Mouse (Mus musculus): ENCODE data around the gene Megf11.

The Megf11 gene

DNA sequence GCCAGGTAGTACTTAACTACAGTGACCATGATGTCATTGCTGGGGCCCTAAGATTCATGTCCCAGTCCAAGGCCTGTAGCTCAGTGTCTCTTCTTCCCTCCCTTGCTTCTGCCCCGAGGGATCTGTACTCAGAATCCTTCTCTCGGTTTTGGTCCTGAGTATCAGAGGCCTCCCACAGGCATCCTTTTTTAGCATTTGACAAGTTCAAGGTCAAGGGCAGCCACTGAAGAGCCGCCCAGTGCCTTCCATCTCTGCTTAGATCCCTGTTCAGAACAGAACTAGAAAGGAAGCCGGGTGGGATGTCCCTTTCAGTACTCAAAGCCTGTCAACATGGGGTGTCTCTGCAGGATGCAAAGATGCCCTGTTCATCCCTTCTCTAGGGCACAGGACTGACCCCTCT is 185.0 kb downstream of the Megf11 start:
- no peak for DNase-seq

DNA sequence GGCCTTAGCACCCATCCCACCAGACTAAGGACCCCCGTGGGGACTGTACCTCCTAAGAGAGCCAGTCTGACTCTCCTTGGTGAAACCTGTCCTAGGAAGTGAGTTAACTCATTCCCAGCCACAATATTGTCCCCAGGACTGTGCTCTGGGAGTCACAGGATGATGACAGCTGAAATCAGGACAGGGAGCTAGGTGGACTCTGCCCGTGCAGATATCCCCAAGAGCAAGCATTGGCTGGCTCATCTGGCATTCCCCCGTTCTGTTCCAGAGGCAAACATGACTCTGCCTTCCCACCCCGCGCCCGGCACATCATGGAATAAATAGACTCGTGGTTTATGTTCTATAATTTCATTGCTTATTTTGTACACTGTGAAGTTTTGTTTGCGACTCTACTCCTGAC is 185.7 kb downstream of the Megf11 start:
- DNase-seq: no peak

DNA sequence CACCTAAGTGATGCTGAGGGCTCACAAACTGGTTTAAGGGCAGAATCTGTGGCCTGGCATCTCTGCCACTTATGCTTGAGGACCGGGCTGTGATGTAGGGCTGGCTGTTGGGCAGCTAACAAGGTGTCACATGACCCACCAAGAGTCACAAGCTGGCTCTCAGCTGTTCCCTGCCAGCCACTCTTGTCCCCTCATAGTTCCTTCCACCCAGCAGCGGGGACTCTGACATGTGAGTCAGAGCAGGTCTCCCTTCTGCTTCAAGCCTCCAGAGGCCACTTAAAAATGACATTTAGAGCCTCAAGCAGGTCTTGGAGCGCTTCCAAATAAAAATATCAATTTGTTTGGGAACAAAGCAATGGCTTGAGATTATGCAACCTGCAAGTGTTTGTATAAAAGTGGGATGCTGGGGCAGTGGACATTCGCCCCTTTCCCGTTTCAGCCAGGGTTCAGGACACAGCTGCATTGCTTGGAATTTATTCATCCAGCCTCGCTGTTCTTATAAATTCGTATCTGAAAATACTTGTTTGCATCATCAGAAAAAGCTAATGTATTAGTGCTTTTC is 187.3 kb downstream of the Megf11 start:
- peak; percentile 15 to 40 for DNase-seq

DNA sequence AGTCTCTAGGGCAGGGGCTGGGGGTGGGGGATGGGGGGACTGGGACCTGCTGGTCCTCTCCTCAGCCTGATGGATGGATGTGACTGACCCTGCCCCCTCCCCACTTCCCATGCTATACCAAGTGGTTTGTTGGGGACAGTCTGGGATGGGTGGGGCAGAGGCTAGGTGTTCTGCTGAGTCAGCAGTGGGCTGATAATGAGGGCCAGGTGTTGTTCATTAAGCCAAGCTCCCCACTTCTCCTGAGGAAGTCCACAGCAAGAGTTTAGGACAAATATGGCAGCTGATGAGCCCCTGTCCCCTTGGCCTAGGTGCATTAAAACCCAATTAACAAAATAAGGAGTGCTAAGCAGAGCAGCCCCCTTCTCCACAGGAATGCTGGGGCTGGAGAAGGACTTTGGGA is 190.2 kb downstream of the Megf11 start:
- no peak for DNase-seq

DNA sequence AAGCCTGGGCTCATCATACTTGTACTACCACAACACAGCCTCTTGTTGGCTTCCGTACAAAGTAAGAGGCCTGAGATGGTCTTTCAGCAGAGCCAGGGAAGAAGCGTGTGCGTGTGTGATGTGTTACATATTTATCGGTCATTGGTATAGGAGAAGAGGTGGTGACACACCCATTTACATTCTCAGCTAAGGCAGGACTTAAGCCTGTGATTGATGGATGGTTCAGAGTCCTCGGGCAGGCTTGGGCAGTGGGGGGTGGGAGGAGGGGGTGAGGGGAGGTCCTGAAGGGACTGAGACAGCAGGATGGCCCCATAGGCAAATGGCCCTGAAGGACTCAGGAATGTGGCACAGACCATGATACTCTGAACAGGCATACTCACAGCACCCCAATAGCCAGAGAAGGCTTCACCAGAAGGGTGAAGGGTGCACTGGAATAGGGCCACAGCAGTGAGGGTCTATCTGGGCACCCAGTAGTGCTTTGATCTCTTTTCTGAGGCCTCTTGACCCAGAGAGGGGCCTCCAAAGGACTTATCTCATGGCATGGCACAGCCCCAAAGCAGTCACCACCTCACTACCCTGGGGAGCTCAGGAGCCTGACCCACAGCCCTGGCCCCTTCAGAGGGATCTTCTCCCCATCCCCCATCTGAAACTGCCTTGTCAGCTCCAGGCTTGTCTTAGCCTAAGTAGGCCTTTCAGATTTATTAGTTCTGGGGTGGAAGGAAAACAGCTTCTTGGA is 190.9 kb downstream of the Megf11 start:
- DNase-seq: no peak

DNA sequence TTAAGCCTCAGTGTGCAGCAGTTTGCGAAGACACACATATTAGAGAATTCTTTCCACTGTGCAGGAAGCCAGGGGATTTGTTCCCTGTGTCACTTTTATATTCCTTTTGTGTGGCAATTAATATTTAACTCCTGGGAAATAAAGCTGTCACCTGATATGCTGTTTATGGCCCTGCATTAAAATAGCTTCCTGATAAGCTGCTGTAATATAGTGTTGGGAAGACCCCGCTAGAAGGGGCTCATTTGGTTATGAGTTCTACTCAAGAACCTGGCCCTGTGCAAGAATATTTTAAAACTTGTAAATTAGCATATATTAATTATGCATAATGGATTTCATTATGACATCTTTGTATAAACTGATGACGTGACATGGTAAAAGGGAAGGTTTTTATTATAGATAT is 191.7 kb downstream of the Megf11 start:
- no peak for DNase-seq

DNA sequence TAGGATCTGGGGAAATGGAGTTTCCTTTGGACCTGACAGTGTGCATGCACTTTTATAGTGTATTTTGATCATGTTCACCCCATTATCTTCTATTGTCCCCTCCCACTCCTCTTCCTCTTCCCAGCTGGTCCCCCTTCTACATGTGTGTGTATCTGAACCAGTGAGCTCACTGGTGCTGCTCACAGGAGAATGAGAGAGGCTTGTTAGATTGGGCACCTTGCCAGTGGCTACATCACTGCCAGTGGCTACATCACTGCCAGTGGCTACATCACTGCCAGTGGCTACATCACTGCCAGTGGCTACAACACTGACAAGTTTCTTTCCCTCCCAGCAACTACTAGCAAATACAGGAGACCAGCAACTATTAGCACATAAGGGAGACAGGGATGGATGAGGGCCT is 192.6 kb downstream of the Megf11 start:
- peak; percentile 14 to 27 for DNase-seq

DNA sequence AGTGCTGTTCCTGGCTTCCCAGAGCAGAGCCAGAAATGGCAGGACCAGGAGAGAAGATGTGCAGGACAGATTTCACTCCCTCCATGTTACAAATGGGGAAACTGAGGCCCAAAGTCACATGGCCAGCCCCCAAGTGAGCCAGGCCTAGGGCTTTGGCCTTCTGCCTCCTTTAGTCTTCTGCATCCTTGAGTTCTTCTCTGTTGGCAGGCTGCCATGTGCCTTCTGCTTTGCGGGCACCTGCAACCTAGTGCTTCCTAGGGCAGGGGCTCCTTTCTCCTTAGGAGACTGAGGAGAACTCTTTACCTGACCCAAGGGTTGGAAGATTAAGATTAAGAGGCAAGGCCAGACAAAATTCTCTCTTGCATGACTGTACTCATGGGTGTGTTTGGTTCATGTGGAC is 193.9 kb downstream of the Megf11 start:
- DNase-seq: no peak

DNA sequence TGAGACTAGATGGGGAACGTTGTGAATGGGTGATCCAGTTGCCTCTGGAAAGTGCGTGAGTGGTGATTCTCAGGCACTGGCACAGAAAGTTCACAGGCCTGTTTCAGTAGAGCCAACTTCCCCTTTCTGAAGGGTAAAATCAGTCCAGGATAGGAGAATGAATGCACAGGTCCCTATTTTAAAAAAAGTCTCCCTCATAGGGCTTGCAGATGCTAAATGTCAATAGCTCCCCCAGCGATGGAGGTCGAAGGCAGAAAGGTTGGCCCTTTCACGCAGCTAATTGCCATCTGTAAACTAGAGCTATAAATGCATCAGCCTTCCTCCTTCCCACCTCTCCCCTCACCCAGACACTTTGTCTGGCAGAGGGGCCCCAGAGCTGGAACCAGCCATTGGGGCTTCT is 200.9 kb downstream of the Megf11 start:
- no peak for DNase-seq

DNA sequence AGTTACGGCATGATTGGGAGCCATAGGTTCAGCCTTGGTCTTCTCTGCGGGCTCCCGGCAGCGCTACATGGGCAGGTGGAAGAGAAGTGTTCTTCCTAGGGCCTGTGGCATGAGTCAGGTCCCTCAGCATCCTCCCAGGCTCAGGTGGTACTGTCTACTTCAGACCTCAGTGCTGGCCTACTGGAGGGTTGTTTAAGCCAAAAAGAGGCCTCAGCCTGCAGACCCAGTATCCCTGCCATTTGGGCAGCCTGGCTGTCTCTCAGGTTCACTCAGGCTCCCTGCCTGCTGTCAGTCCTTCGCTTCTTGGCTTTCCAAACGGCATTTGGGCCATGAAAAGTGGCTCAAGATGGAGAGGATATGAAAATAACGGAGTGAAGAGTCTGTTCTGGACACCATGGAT is 202.6 kb downstream of the Megf11 start:
- no peak for DNase-seq

DNA sequence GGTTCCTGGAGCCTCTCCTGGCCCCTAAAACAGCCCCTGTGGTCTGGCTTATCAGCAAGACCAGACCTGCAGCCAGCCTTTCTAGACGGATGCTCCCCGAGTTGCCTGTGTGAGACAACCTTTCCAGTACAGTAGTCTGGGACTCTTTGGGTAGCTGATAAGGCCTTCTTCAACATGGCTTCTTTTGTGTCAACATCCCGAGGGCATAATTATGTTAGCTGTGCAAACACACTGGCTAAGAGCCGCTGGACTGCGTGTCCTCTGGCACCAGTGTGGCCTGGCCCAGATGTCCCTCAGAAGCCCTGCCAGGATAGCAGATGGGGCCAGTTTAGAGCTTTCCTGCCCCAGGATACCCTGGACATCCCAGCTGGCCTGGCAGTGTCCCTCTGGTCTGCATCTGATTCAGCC is 205.2 kb downstream of the Megf11 start:
- DNase-seq: peak; percentile 15 to 67

DNA sequence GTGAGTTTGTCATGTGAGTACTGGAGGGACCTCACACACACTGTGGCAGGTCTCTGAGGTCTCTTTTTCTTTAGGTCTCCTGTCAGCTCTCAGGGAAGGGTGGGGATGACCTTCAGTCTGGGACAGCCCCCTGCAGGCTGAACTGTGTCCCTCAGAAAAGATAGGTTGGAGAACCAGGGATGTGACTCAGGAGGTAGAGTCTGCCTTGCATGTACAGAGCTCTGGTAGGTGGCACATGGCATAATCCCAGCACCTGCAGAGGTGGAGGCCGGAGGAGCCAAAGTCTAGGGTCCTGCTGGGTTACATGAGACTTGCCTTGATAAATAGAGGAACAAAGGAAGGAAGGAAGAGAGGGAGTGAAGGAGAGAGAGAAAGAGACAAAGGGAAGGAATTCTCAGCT is 206.0 kb downstream of the Megf11 start:
- no peak for DNase-seq

DNA sequence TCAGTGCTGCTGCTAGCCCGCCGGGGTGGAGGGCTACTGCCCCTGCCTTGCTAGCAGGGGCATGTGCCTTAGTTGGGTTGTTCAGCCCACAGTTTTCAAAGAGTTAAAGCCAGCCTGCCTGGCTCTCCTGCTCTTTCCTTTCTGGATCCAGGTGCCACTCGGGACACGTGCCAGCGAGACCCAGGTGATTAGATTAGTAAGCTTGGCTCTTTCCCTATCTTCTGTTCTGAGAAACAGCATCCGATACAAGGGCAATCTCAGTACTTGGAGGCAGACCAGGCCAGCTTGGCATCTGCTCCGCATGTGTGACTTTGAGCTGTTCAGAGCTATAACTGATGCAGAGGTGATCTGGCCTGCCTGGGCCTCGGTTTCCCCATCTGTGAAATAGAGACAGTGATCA is 209.0 kb downstream of the Megf11 start:
- no peak for DNase-seq

DNA sequence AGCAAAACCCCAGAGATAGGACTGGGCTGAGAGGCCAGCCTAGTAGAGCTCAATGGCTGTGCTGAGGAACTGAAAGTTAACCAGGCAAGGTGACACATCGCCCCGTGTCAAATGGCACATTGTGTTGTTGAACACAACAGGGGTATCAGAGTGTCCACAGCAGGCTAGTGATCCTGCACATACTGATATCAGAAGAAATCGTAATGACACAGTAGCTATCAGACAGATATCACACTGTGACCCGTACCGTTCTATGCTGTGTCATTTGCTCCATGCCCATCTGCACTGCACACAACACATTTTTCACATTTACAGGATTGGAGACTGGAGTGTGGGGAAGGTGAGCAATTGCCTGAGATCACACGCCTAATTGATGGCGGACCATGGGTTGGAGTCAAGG is 213.0 kb downstream of the Megf11 start:
- no peak for DNase-seq

DNA sequence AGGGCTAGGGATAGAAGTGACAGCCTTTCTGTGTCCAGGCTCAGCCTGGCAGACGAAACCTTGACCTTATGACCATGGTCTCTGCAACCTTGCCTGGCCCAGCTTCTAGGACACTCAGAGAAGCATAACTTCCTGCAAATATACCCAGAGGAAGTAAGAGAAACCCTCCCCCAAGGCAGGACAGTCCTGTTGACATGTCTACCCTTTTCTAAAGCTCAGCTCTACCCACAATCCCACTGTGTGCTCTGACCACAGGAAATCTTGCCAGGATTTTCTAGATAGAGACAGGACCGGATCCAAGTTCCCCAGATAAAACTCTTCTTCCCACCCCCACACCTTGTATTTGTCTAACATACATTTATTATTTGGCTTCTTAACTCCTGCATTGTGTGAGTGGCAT is 215.3 kb downstream of the Megf11 start:
- no peak for DNase-seq

DNA sequence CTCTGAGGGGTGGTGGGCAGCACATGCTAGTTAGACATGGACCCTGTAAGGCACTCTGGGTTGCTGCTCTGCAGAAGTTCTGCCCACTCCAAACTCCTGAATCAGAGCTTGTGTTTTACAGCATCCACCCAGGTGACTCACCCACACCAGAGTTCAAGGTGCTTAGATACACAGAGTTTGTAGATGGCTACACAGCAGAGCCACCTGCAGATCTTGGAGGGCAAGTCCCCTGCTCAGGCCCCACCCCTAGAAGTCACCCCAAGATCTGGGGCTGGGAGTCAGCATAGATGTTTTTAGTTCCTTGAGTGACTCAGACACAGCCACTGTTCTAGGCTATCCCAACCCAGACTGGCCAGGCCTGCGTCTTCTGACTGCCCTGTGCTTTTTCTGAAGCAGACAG is 217.5 kb downstream of the Megf11 start:
- DNase-seq: no peak

DNA sequence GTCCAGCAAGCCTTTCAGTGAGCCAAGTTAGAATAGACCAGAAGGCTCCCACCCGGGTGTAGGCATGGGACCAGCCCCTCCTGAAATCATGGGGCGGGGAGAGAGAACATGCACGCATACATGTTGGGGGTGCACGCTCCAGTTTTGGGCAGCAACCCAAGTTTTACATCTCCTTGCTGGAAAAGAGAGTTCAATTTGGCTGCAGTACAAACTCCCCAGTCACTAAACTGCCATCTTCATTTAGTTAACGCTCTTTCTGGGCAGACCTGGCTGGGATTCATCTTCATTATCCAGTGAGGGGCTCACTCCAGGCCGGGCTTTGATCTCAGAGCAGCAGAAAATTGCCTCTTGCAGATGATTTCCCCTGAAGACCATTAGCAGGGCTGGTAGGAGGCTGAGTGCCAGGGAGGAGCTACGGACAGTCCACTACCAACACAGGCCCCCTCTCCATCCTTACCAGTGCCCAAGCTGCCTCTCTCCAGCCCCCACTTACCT is 218.8 kb downstream of the Megf11 start:
- peak in 1 of 2 experiments; percentile 48 for DNase-seq

DNA sequence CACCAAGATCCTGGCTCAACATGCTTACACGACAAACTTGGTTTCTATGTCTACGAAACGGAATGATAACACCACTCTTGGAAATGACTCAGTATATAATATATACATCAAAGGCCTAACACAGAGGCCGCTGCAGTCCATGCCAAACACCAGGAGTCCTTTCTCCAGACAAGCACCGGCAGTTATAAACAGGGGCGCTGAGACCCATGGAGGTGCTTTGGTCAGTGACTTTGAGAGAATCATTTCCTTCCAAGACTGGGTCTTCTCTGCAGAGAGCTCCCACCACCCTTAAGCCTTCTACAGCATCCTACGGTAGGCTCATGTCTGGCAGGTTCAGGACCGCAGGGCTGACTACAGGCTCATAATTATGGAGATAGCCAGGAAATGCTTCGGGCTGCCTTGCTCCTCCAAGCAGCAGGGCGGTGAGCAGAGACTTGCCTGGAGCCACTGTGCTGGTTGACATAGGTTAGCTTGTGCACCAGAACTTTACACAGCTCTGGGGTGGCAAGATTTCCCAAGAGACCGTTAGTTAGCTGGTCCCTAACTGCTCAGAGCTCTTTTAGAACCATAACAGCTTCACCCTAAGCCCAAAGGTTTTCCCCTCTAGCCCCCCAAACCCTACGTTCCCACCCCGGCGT is 219.8 kb downstream of the Megf11 start:
- DNase-seq: no peak

DNA sequence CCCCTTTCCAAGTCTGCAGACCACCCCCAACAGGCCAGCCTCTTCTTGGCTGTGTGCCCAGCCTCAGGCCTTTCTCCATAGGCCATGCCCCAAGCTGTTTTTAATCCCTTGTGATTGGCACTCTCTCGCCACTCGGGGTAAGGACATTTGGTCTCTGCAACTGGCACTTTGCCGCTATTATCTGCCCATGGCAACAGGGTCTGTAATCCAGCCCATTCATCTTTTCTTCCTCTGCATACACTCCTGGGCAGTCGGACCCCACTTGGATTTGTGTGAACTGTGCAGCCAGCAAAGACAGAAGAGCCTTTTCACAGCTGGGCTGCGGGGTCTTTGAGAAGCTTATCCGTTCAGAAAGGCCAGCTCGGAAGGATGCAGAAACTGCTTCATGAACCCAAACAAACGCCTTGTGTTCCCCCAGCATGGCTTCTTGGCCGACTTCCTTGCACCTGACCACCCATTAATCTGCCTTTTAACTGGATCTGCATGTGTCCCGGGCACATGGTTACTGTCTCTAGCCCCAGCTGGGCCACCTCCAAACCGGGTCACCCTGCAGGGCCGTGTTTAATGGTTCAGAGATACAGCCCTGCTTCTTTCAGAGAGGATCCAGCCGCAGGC is 220.4 kb downstream of the Megf11 start:
- peak; percentile 10 to 34 for DNase-seq

DNA sequence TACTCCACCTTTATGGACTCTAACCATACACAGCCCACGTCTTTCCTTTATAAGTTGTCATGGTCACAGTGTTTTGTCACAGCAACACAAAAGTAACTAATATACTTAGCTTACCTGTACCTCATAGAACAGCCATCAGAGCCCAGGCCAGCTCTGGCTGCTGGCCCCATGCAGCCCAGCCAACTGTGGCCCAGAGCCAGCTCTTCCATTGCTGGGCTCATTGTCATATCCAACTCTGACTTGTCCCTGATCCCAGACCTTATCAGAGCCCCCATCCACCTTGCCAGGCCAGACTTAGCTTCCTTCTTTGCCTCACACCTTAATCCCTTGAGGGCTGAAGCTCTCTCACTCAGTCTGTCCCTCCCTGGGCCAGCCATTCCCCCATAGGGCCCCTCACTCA is 221.6 kb downstream of the Megf11 start:
- no peak for DNase-seq

DNA sequence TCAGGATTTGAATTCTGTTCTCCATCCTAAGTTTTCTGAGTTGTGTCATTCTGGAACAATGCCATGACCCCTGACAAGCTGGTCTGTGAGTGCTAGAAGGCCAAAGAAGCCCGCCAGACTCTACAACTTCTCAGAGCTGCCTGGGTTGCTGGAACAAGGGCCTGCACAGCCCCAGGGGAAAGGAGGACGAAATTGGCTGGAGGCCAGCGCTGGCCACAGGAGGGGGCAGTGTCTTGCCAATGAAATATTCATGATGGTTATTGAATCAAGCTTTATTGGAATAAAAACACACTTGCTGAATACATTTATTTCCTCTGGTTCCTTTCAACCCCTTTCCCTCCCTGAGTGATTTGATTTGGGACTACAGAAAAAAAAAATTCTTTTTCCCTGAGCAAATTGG is 224.1 kb downstream of the Megf11 start:
- DNase-seq: no peak

DNA sequence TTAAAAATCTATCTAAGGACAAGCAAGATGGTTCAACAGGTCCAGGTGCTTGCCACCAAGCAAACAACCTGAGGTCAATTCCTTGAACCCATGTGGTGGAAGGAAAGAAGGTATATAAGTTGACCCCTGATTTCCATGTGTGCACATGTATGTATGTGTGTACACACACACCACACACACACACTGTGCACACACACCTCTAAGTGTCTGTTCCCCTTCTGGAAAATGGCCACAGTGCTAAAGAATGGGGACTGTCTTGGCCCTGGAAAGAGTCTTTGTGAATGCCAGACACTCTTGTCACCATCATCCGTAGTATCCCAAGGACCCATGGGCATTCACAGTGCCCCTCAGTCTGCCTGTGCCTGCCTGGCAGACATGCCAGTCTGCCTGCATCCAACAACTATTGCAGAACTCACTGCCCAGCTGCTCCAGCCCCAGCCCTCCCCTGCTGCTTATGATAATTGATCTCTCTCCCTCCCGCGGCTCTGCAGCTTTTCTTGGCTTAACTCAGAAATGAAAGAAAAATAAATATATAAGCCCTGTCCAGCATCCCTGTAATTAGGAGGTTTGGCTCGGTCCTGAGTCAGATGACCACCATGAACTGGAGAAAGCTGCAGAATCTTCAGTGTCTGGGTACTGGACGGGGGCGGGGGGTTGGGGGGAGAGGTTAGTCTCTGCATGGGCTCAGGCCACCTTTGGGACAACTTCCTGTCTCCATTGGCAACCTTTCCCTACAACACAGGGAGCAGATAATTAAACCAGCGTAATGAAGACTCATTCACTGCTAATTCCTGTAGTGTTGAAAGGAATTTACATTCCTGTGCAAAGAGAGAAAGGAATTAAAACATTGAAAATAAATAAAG is 226.9 kb downstream of the Megf11 start:
- DNase-seq: no peak
